Mouse (Mus musculus) adrenal gland, postnatal 4 days (tissue): ENCODE measurements around the gene Atrn. TPM values are rescaled to one million over a fixed set of nuclear protein-coding genes. Genes with fewer than 3 reads are reported as not detected.

Experiments used
- DNase-seq, 2 experiments: peaks; one replicate each; pipeline ENCODE4 v3.0.0; 2021 to 2022; ENCODE audit warnings: low spot score in 2 of 2, mixed read lengths in 2 of 2
- total RNA-seq, 2 experiments: library from RNA; stranded (reverse); gene quantifications; 2 replicates each; pipeline ENCODE4 v1.2.3; 2021

Atrn gene
- total RNA-seq, 2 experiments from 2014 or later: 37.7 to 37.8 TPM

DNA sequence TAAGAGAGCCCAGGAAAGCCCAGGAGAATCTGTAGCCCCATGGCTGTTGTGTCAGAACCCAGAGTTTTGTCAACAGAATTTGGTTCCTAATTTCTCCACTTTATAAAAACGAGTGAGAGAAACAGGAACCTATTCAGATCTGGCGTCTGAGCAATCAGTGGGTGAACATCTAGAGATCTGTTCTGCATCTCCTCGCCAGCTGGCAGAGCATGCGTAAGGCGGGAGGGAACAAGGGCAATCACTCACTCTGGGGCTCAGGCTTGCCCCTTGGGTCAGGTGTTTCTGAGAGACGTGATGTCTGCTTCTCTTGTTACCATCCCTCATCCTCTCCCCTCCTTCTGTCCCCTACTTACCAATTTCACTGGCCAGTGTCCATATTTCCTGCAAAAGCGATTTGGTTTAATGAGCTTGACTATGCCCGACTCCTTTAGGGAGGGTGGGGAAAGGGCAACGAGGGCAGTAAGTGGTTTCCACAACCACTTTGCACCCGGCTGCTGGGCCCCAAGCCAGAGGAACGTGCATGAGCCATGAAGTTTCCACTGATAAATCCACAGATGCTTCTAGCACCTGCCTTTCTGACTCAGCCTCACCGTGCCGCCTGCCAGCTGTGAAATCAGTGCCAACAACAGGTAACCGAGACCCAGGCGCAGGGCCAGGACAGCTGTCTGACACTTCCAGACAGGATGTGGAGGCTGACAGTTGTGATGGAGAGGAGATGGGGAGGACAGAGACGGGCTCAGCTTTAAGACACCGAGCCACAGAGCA, 131.1 kb downstream of the Atrn start:
- no peak for DNase-seq

DNA sequence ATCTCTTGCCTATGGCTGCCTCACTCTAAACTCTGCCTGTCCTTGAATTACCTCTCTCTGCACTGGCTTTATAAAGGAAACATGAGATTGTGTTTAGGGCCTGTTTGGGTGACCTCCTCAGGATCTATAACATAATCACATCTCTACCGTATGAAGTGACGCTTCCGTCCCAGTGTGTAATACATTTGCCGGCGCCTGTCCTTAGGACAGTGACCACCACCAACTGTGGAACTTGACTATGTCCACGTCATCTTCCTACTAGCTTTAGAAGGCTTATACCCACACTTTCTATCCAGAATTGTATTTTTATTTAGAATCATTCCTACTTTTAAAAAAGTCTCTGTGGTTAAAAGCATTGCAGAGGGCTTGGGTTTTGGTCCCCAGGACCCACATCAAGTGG, 131.9 kb downstream of the Atrn start:
- no peak for DNase-seq

GRCm38 (mm10) chr2:131038675-131039074, 132.4 kb downstream of the Atrn start:
- no peak for DNase-seq

- DNase-seq: no peak
Observed at GRCm38 (mm10) chr2:131040854-131041825, 134.8 kb downstream of the Atrn start.

DNA sequence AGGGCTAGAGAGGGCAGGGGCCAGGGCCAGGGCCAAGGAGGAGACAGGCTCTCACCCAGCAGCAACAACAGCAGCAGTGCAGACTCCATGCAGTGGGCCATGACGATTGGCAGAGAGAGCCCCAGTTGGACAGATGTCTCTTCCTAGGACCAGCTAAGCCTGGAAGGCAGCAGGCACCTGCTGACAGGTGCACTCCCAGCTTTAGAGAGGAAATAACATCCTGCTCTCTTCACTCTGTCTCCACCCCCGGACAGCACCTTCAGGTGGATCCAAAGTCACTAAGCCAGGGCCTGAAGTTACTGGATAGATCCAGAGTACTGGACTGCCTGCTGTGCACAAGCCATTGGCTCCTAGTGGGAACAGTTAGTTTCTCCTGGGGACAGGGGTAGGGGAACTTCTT, 136.7 kb downstream of the Atrn start, which contains the start of gene Gfra4:
Gene Gfra4, minus strand, starts transcription at position 101 of the 400 bp plus-strand sequence.
- no peak for DNase-seq

DNA sequence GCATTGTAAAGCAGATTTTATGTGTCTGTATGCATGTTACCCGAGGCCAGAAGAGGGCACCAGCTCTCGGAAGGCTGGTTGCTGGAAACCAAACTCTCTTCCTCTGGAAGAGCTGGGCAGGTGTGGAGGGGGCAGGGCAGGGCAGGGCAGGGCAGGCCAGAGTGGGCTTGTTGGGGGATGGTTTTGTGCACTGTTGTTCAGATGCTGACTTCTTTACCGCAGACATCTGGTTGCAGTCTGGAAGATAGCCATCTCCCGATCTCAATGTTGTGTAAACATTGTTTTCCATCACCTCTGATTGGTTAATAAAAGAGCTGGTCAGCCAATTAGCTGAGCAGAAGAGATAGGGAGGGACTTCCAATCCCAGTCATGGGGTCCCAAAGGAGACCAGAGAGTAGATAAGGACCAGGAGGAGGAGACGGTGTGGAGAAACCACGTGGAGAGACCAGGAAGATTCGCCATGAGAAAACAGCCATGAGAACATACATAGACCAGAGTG, 138.1 kb downstream of the Atrn start:
- no peak for DNase-seq

- DNase-seq: no peak
Observed at GRCm38 (mm10) chr2:131044989-131045720, 138.9 kb downstream of the Atrn start.

- no peak for DNase-seq
Observed at GRCm38 (mm10) chr2:131046025-131046424, 139.7 kb downstream of the Atrn start.

- DNase-seq: no peak
Observed at GRCm38 (mm10) chr2:131052043-131052442, 145.7 kb downstream of the Atrn start.

GRCm38 (mm10) chr2:131052862-131053418, 146.6 kb downstream of the Atrn start:
- no peak for DNase-seq

GRCm38 (mm10) chr2:131053851-131054645, 147.8 kb downstream of the Atrn start:
- DNase-seq: no peak

DNA sequence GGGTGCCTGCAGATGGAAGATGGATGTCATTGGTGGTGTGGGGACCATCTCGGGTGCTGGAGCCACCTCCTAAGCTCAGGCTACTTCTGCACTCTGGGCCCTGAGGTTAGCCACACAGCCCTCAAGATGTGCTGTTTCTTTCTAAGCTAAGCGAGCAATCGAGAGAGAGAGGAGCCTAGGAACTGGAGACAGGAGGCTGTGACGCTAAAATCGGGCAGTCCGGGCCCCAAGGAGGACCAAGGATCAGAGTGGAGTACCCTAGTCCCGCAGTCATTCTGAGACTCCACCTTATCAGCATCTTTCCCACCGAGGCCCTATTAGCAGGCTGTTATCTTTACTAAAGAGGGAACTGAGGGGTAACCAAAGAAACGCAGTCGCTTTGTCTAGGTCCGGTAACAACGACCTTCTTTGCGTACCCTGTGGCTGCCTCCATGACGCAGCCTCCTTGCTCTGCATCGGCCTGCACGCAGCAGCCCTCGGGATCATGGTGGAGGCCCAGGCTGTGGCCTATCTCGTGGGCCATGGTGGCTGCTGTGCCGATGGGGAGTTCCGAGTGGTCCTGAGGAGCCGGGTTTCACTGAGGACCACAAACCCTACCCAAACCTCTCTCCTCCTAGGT, 148.5 kb downstream of the Atrn start:
- no peak for DNase-seq

- peak in 1 of 2 experiments; percentile 38 for DNase-seq
Observed at GRCm38 (mm10) chr2:131055631-131056030, 149.3 kb downstream of the Atrn start.

DNA sequence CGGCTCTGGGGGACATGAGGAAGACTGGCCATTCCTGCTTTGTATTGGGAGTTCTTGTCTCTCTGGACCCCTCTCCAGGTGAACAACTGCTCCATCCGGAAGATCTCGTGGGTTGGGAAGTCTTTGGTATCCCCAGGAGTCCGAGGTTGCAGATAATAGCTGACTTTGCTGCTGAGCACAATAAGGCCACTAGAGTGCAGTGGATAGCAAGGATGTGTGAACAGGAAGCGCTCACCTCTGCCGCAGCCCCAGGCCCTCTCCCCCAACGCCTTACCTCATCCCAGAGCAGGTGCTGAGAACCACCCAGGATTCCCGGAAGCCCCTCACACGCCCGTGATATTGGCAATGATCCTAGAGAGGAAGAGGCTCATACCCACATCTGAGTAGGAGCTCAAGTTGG, 149.9 kb downstream of the Atrn start:
- DNase-seq: no peak

DNA sequence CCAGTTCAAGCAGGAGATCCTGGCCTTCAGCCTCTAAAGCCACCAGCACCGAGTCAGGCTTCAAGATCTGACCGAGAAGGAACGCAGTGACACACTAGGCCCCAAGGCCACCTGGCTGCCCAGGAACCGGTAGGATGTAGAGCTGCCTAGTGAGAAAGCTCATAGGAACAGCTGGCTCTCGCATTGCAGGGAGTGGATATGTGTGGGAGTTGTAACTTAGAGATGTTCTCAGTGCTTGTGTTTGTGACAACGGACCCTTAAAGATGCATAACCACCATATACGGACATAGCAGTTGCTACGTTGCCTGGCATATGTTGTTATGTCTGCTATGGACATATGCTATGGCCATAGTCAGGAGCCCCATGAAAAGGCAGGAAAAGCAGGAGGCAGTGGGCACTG, 152.4 kb downstream of the Atrn start:
- no peak for DNase-seq

DNA sequence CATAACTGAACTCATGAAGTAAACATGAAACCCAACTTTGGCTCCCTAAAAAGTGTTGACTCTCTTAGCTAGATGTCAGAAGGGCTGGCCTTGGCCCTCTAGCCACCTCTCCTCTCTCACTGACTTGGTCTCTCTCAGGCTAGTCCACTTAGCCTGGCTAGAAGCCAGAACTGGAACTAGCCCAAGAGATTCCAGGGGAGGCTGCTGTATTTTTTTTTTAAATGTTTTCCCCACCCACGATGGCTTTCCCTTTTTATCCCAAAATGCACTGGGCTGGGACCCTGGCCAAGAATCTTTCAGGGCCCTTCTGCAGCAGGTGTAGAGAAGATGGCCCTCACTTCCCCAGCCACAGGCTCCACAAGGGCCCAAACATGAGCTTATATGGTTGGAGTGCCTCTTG, 153.1 kb downstream of the Atrn start:
- no peak for DNase-seq

DNA sequence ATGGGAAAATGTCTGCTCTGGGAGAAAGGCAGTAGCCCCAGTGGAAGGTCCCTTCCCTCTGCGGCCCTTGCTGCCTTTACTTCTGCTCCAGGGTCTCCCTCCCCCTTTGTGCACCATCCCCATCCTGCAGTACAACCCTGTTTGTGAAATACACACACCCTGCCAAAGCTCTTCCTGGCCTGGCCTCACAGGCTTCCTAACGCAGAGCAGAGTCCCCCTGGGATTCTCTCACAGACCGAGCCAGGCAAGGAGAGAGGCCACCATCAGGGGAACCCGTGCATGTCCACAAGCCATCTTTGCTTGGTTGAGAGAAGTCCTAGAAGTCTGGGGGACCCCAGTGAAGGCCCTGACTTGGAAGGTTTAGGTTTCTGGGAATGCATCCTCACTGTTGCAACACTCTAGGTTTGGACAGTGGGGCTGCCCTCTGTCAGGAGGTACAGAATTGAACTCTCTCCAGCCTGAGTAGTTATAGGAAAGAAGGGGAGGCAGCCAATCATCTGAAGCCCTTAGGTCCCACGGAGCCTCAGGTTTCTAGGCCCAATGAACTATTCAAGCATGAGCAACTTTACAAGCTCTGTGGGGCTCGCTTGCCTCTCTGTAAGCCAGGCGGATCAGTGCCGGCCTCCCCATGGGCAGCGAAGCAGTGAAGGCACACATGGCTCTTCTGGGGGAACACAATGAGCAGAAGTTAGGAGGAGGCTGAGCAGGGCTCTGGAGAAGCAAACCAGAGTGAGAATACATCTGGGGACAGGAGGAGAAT, 153.7 kb downstream of the Atrn start:
- no peak for DNase-seq

GRCm38 (mm10) chr2:131060784-131061183, 154.5 kb downstream of the Atrn start:
- no peak for DNase-seq

- no peak for DNase-seq
Observed at GRCm38 (mm10) chr2:131061607-131062006, 155.3 kb downstream of the Atrn start.
